Mouse (Mus musculus): ENCODE results near the gene Ikzf3.

DNA sequence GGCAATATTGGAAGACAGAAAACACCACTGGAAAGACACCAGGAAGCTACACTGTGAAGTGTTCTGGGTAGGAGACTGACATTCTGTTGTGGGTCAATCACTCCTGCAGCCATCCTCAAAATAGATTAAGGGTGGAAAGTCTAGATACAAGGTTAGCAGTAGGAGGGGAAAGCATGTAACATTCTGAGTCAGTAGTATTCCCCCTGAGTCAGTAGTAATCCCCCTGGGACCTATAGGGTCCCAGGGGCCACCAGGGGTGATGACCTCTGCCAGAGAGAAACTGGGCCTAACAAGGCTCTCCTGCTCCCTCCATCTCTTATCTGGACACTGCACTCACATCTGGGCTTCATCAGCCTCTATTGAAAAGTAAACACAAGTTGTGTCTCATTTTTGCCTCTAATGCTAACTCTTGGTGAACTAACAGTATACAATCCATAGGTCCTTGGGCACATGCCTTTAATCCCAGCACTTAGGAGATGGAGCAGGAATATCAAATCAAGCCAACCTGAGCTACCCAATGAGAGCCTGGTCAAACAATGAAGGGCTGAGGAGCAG lies 8.3 kb downstream of the Ikzf3 start:
- no peak for TF ChIP-seq POLR2A (IDR thresholded peaks at IDR 0.05; ENCODE audit: extremely low read depth, insufficient read depth, low read length)
- TF ChIP-seq CTCF (IDR thresholded peaks at IDR 0.05; ENCODE audit: low read depth, low read length) = no peak
